Mouse (Mus musculus) spleen, adult 2 months (tissue): ENCODE data around the gene Atp6v0a4.

ENCODE experiments used
- CTCF ChIP-seq: fragments of 200-500 bp; IDR thresholded peaks from 2 replicates; pipeline ENCODE4 v1.5.1; 2011; ENCODE audit warnings: mild to moderate bottlenecking, inconsistent platforms; ENCODE audit not compliant: insufficient read depth, insufficient read length, insufficient replicate concordance; ENCODE audit errors: extremely low read depth
- POLR2A ChIP-seq: fragments of 200-500 bp; IDR thresholded peaks from 2 replicates; pipeline ENCODE4 v1.6.1; 2011; ENCODE audit warnings: low read depth, low read length, inconsistent platforms

GRCm38 (mm10) chr6:38159576-38159975 is 35.2 kb upstream of the Atp6v0a4 start:
- TF ChIP-seq CTCF = no peak
- TF ChIP-seq POLR2A = no peak
